Mouse (Mus musculus) B cell, adult 62 days (primary cell): ENCODE data around the gene Pitx2. TPM values are rescaled to one million over a fixed set of nuclear protein-coding genes. Genes with fewer than 3 reads are reported as not detected.

Experiments
- total RNA-seq: library from RNA; stranded (reverse); gene quantifications from 4 replicates; pipeline ENCODE4 v1.2.4, GENCODE M21; 2023

The Pitx2 gene
- total RNA-seq = 0.34 TPM in 1 of 4 replicates, not detected in the others

GRCm38 (mm10) chr3:129199609-129200500 lies at the start of gene Pitx2:
Pitx2 (plus strand) TSS chr3:129199878.

Other genes starting within 250 kb of the Pitx2 start
- 0.72 TPM in 1 of 4 replicates, not detected in the others for gene Enpep, start 132.8 kb downstream of the Pitx2 start, total RNA-seq